Mouse (Mus musculus): ENCODE measurements around the gene Smoc1.

DNA sequence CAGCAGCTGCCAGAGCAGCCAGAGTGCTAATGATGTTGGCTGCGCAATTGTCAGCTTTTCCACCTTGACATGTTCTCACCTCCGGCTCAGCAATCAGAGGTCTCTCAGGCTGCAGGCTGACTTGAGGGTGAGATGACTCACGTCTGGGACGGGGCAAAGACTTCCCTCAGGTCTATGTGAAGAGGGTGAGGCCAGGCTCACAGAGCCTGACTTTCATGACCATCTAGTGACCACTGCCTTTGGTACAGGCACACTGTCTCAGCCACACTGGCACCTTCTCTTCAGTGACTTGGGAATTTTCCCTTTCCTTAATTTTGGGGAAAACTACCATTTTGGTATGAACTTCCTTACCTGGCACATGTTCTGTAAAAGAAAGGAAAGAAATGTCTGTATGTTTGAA lies 71.1 kb downstream of the Smoc1 start:
- no peak for TF ChIP-seq CTCF (IDR thresholded peaks at IDR 0.05; ENCODE audit: borderline replicate concordance, control insufficient read depth, extremely low read depth, insufficient read depth, low read length, poor library complexity)
- TF ChIP-seq POLR2A (IDR thresholded peaks at IDR 0.05; ENCODE audit: control insufficient read depth, extremely low read depth, insufficient read depth, low read length, poor library complexity): no peak

Measured in thymus, adult 2 months (tissue).